Mouse (Mus musculus): Measurements from ENCODE around the gene Slc30a10.

DNA sequence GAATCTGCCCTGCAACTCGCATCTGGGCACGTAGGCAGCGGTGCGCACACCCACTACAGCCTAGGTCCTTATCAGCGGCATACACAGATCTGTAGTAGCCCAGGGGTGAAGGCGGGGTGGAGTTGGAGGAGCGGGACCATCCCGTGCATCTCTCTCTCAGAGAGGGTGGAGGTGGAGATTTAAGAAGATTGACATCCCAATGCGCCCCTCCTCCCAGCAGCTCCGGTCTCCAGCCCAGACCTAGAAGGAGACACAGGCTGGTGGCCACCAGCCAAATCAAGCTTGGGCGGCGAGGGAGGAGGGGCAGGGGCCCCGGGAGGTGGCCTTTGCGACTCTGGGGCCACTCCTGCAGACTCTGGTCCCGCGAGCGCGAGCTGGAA is at the start of gene Slc30a10:
- no peak for TF ChIP-seq MEF2A (IDR thresholded peaks at IDR 0.05; ENCODE audit: borderline replicate concordance, low read depth, low read length)
- TF ChIP-seq RCOR1 (conservative IDR thresholded peaks at IDR 0.05; ENCODE audit: low read depth, low read length), result no peak
- TF ChIP-seq KAT2A (IDR thresholded peaks at IDR 0.05; ENCODE audit: insufficient replicate concordance, low read length), result no peak
- no peak for TF ChIP-seq EP300 (IDR thresholded peaks at IDR 0.05; ENCODE audit: low read length)
- no peak for TF ChIP-seq ZMIZ1 (IDR thresholded peaks at IDR 0.05; ENCODE audit: low read depth, low read length)
- TF ChIP-seq CTCF (conservative IDR thresholded peaks at IDR 0.05 in 1 of 2, IDR thresholded peaks at IDR 0.05 in 1 of 2; ENCODE audit: low read depth in 2 of 2, low read length in 2 of 2), result no peak
- TF ChIP-seq POLR2A (IDR thresholded peaks at IDR 0.05; ENCODE audit: low read depth, low read length), result no peak
- no peak for TF ChIP-seq MAZ (IDR thresholded peaks at IDR 0.05; ENCODE audit: low read depth, low read length)
- TF ChIP-seq TCF12 (IDR thresholded peaks at IDR 0.05; ENCODE audit: low read depth, low read length), result no peak
- TF ChIP-seq POLR2AphosphoS2 (IDR thresholded peaks at IDR 0.05; ENCODE audit: low read depth, low read length), result no peak
